Mouse (Mus musculus) heart, adult 2 months (tissue): Measurements from ENCODE around the gene Luc7l3. TPM values are rescaled to one million over a fixed set of nuclear protein-coding genes. Genes with fewer than 3 reads are reported as not detected.

Experiments used
- DNase-seq, 2 experiments: peaks; one replicate each; pipeline ENCODE4 v3.0.0; 2021
- H3K27ac ChIP-seq: fragments of 200-600 bp; 2 replicates; pipeline ENCODE4 v1.8.1; 2022
- H3K27me3 ChIP-seq: fragments of 200-500 bp; 2 replicates; pipeline ENCODE4 v1.6.1; 2012; ENCODE audit warnings: mild to moderate bottlenecking, low read length, inconsistent platforms, mixed read lengths; ENCODE audit not compliant: control insufficient read depth, insufficient read depth
- H3K36me3 ChIP-seq: fragments of 200-500 bp; 2 replicates; pipeline ENCODE4 v1.6.1; 2012; ENCODE audit warnings: low read length, inconsistent platforms; ENCODE audit not compliant: control insufficient read depth, insufficient read depth
- H3K4me1 ChIP-seq: fragments of 200-500 bp; 2 replicates; pipeline ENCODE4 v1.6.1; 2011; ENCODE audit warnings: low read length; ENCODE audit not compliant: control insufficient read depth, insufficient read depth
- H3K4me3 ChIP-seq: fragments of 200-600 bp; 2 replicates; pipeline ENCODE4 v1.8.1; 2022
- H3K79me2 ChIP-seq: fragments of 200-500 bp; replicated peaks from 2 replicates; pipeline ENCODE4 v1.6.1; 2012; ENCODE audit warnings: mild to moderate bottlenecking, inconsistent platforms, low read length, moderate library complexity, mixed read lengths; ENCODE audit not compliant: control insufficient read depth, insufficient read depth
- H3K9ac ChIP-seq: fragments of 200-500 bp; 2 replicates; pipeline ENCODE4 v1.6.1; 2012; ENCODE audit warnings: low read depth, mild to moderate bottlenecking, control low read depth, inconsistent platforms, low read length, mixed read lengths
- CTCF ChIP-seq: fragments of 200-600 bp; IDR thresholded peaks from 2 replicates; pipeline ENCODE4 v1.8.1; 2022; ENCODE audit warnings: antibody characterized with exemption, mild to moderate bottlenecking, moderate library complexity
- EP300 ChIP-seq: fragments of 200-500 bp; IDR thresholded peaks from 2 replicates; pipeline ENCODE4 v1.6.1; 2011; ENCODE audit warnings: low read depth, low read length, control low read depth; ENCODE audit not compliant: insufficient read depth
- POLR2A ChIP-seq: fragments of 200-500 bp; IDR thresholded peaks from 2 replicates; pipeline ENCODE4 v1.6.1; 2011; ENCODE audit warnings: mild to moderate bottlenecking, low read depth, low read length, control low read depth; ENCODE audit not compliant: insufficient read depth
- WGBS: fragments of 180-500 bp; shearing (Covaris S2); methylation state at CpG from one replicate; pipeline ENCODE4 v1.1.7; 2018; 5-methylcytosine and 5-hydroxymethylcytosine counted together
- intact Hi-C: fragments of 180-260 bp; cut with DNase I; formaldehyde crosslinking; loops from one replicate; pipeline ENCODE4 v1.15.1; 2025
- polyA plus RNA-seq: library from polyadenylated mRNA; depleted of rRNA; stranded (reverse); fragments of >200 nt; gene quantifications from 2 replicates; pipeline ENCODE4 v1.2.3, GENCODE M21; 2012
- total RNA-seq, 2 experiments: library from RNA; stranded (reverse); gene quantifications; 2 replicates each; pipeline ENCODE4 v1.2.3; 2021

The Luc7l3 gene
- total and polyA plus RNA-seq, 3 experiments: 8.1 to 36.0 (median 32.1) TPM

GRCm38 (mm10) chr11:94312733-94313132, 9.1 kb downstream of the Luc7l3 start:
- no peak for TF ChIP-seq EP300
- TF ChIP-seq POLR2A: no peak
- TF ChIP-seq CTCF: no peak
- Histone ChIP-seq H3K27ac (no peak overlapping the region), H3K27me3 (no peaks in the 10 kb centered on the region), H3K9ac (no peak overlapping the region), H3K36me3 (peaks cover 62% of the 10 kb centered on the region), H3K4me1 (peaks cover 11% of the 10 kb centered on the region), H3K79me2 (peaks cover 10% of the 10 kb centered on the region), H3K4me3 (no peak overlapping the region)
- 76% methylated on average over 1 of the region's 1 CpGs for WGBS
- intact Hi-C loops: no loop called here
- no peak for DNase-seq

- no peak for DNase-seq
These were observed 26.6 kb downstream of the Luc7l3 start for GRCm38 (mm10) chr11:94294996-94295845.

GRCm38 (mm10) chr11:94290062-94290740, 31.6 kb downstream of the Luc7l3 start:
- 75% methylated on average over 10 of the region's 10 CpGs for WGBS
- Histone ChIP-seq H3K4me3 (no peak overlapping the region), H3K79me2 (no peaks in the 10 kb centered on the region), H3K36me3 (peaks cover 18% of the 10 kb centered on the region), H3K4me1 (peaks cover 2% of the 10 kb centered on the region; the same call in 1 of the 2 replicates), H3K9ac (no peak overlapping the region), H3K27ac (no peak overlapping the region), H3K27me3 (no peaks in the 10 kb centered on the region)
- no peak for TF ChIP-seq EP300
- TF ChIP-seq CTCF: no peak
- no peak for TF ChIP-seq POLR2A
- intact Hi-C loops: loop anchor here (5.0 kb wide), 1 partner anchor 197 kb away; the partner anchor contains the start of gene Spata20
- DNase-seq: no peak

More at GRCm38 (mm10) chr11:94294996-94295845, 26.6 kb downstream of the Luc7l3 start:
- intact Hi-C loops: loop anchor here (5.0 kb wide), 1 partner anchor 192 kb away; the partner anchor contains the start of gene Spata20
- TF ChIP-seq CTCF: no peak
- TF ChIP-seq EP300: no peak
- TF ChIP-seq POLR2A: no peak
- Histone ChIP-seq H3K27me3 (no peaks in the 10 kb centered on the region), H3K4me1 (no peaks in the 10 kb centered on the region), H3K9ac (no peak overlapping the region), H3K4me3 (no peak overlapping the region), H3K27ac (no peak overlapping the region), H3K79me2 (no peaks in the 10 kb centered on the region), H3K36me3 (peaks cover 18% of the 10 kb centered on the region)
- WGBS: 78% methylated on average over 9 of the region's 9 CpGs

GRCm38 (mm10) chr11:94287105-94287504, 34.7 kb downstream of the Luc7l3 start:
- H3K79me2 ChIP-seq: no peaks in the 10 kb centered on the region
- TF ChIP-seq CTCF (no peak), EP300 (no peak), POLR2A (no peak)
- no peak overlapping the region for H3K27ac ChIP-seq
- intact Hi-C loops: no loop called here
- DNase-seq: no peak
- WGBS: 71% methylated on average over 5 of the region's 5 CpGs
- peaks cover 6% of the 10 kb centered on the region for H3K36me3 ChIP-seq
- H3K4me1 ChIP-seq: peaks cover 2% of the 10 kb centered on the region; the same call in 1 of the 2 replicates
- H3K4me3 ChIP-seq: no peak overlapping the region
- no peak overlapping the region for H3K9ac ChIP-seq
- no peaks in the 10 kb centered on the region for H3K27me3 ChIP-seq

- intact Hi-C loops: no loop called here
- peaks cover 6% of the 10 kb centered on the region for H3K36me3 ChIP-seq
- no peak overlapping the region for H3K27ac ChIP-seq
- TF ChIP-seq CTCF (no peak), EP300 (no peak), POLR2A (no peak)
- no peaks in the 10 kb centered on the region for H3K27me3 ChIP-seq
- 84% methylated on average over 11 of the region's 11 CpGs for WGBS
- no peak overlapping the region for H3K4me3 ChIP-seq
- no peak for DNase-seq
- peaks cover 7% of the 10 kb centered on the region for H3K4me1 ChIP-seq
- H3K79me2 ChIP-seq: no peaks in the 10 kb centered on the region
- no peak overlapping the region for H3K9ac ChIP-seq
These were observed 35.8 kb downstream of the Luc7l3 start for GRCm38 (mm10) chr11:94285886-94286574.
